Comparison of ENCODE assay signal across 7 mouse cellular contexts in genomic region chr12:24710672-24711071, GRCm38 (mm10). TPM values are rescaled to one million over a fixed set of nuclear protein-coding genes. Genes with fewer than 3 reads are reported as not detected.
A peak's percentile ranks its signal among the peaks of the same experiment; 100 is the strongest.
DNase-seq lines count a peak whose midpoint lies in the region; ATAC-seq and TF ChIP-seq lines count a peak whose summit lies in the region.

No protein-coding gene starts in this region.

- H3K4me1 ChIP-seq in lung, embryonic 14.5 days (ENCODE audit: insufficient read depth) = no peaks in the 10 kb centered on the region
- peaks cover 47% of the 10 kb centered on the region for H3K4me1 ChIP-seq in heart, embryonic 15.5 days (replicated peaks)
- H3K4me1 ChIP-seq in liver, embryonic 15.5 days (replicated peaks) = peaks cover 85% of the 10 kb centered on the region

- H3K27ac ChIP-seq in lung, embryonic 14.5 days (ENCODE audit: low read depth) = no peak overlapping the region; the same call in 1 of the 2 replicates
- no peak overlapping the region for H3K27ac ChIP-seq in heart, embryonic 15.5 days
- peak overlapping the region; percentile 89 for H3K27ac ChIP-seq in liver, embryonic 15.5 days (replicated peaks)

- H3K27me3 ChIP-seq in lung, embryonic 14.5 days (ENCODE audit: insufficient read depth, low read length) = no peaks in the 10 kb centered on the region
- H3K27me3 ChIP-seq in heart, embryonic 15.5 days = no peaks in the 10 kb centered on the region
- no peaks in the 10 kb centered on the region for H3K27me3 ChIP-seq in liver, embryonic 15.5 days

- no peak for ATAC-seq in lung, embryonic 14.5 days (ENCODE audit: insufficient read depth)
- ATAC-seq in heart, embryonic 15.5 days (replicated peaks; ENCODE audit: insufficient number of reproducible peaks, insufficient read depth, low FRiP score, low read depth) = no peak
- ATAC-seq in liver, embryonic 15.5 days (ENCODE audit: insufficient read depth) = no peak

- peak; percentile 65 for DNase-seq in lung, embryonic 14.5 days
- DNase-seq in lung, postnatal 10 days = no peak
- peak; percentile 45 for DNase-seq in c-Kit-positive CD71-positive TER-119-negative erythroid progenitor cells, embryonic 14.5 days (ENCODE audit: low read depth)
- peak; percentile 49 for DNase-seq in thymus, postnatal 14 days
- DNase-seq in layer of hippocampus, postnatal 36 days = no peak

- H3K9ac ChIP-seq in lung, embryonic 14.5 days = no peak overlapping the region
- H3K9ac ChIP-seq in heart, embryonic 15.5 days = no peak overlapping the region
- H3K9ac ChIP-seq in liver, embryonic 15.5 days = peak overlapping the region; percentile 89

- H3K4me2 ChIP-seq in lung, embryonic 14.5 days = peak overlapping the region; percentile 86
- H3K4me2 ChIP-seq in heart, embryonic 15.5 days = peak overlapping the region; percentile 92
- H3K4me2 ChIP-seq in liver, embryonic 15.5 days = peak overlapping the region; percentile 76

- peak; percentile 59 for TF ChIP-seq CTCF in lung, embryonic 14.5 days (IDR thresholded peaks at IDR 0.05; ENCODE audit: low read depth)

- H3K9me3 ChIP-seq in lung, embryonic 14.5 days (ENCODE audit: low read depth, low read length) = no peaks in the 10 kb centered on the region
- no peaks in the 10 kb centered on the region for H3K9me3 ChIP-seq in heart, embryonic 15.5 days (replicated peaks)
- no peaks in the 10 kb centered on the region for H3K9me3 ChIP-seq in liver, embryonic 15.5 days (replicated peaks)

- H3K4me3 ChIP-seq in lung, embryonic 14.5 days (ENCODE audit: low read depth, low read length) = peak overlapping the region; percentile 91
- 0 out of 2 replicates have a peak overlapping the region, but pooled peaks have one; percentile 92 for H3K4me3 ChIP-seq in heart, embryonic 15.5 days
- peak overlapping the region; percentile 89 for H3K4me3 ChIP-seq in liver, embryonic 15.5 days (replicated peaks)

- peaks cover 54% of the 10 kb centered on the region for H3K36me3 ChIP-seq in lung, embryonic 14.5 days (ENCODE audit: insufficient read depth)
- peaks cover 25% of the 10 kb centered on the region for H3K36me3 ChIP-seq in heart, embryonic 15.5 days
- H3K36me3 ChIP-seq in liver, embryonic 15.5 days (replicated peaks) = peaks cover 68% of the 10 kb centered on the region

- WGBS in lung, embryonic 14.5 days = 59% methylated on average over 5 of the region's 5 CpGs
- 67% methylated on average over 5 of the region's 5 CpGs for WGBS in heart, embryonic 15.5 days
- WGBS in liver, embryonic 15.5 days (ENCODE audit: insufficient replicate concordance) = 55% methylated on average over 5 of the region's 5 CpGs

RNA-seq across cellular contexts. Expression of gene Rrm2, which starts 2.6 kb away (rescaled TPM):
- polyA plus RNA-seq in lung, embryonic 14.5 days (2014; fragmentation: Nextera tagmentation; extraction: Ambion mirVana) = 219 and 221 TPM in 2 replicates
- polyA plus RNA-seq in heart, embryonic 15.5 days (2015; fragmentation: Nextera tagmentation; extraction: Ambion mirVana) = 208 and 223 TPM in 2 replicates
- 444 and 469 TPM in 2 replicates for polyA plus RNA-seq in liver, embryonic 15.5 days (2015; fragmentation: Nextera tagmentation; extraction: Ambion mirVana)
- total RNA-seq in layer of hippocampus, postnatal 36 days (2021) = 1 to 10 TPM; 2.5 to 3.1 TPM

RNA-seq across cellular contexts. Expression of gene Cys1, which starts 29.1 kb away (rescaled TPM):
- 1.3 and 2.4 TPM in 2 replicates for polyA plus RNA-seq in lung, embryonic 14.5 days (2014; fragmentation: Nextera tagmentation; extraction: Ambion mirVana)
- polyA plus RNA-seq in heart, embryonic 15.5 days (2015; fragmentation: Nextera tagmentation; extraction: Ambion mirVana) = 1.4 TPM in 2 replicates
- 0.61 and 0.76 TPM in 2 replicates for polyA plus RNA-seq in liver, embryonic 15.5 days (2015; fragmentation: Nextera tagmentation; extraction: Ambion mirVana)
- 10 to 100 TPM; 30.9 to 39.8 TPM for total RNA-seq in layer of hippocampus, postnatal 36 days (2021)

RNA-seq across cellular contexts. Expression of gene Klf11, which starts 59.6 kb away (rescaled TPM):
- polyA plus RNA-seq in lung, embryonic 14.5 days (2014; fragmentation: Nextera tagmentation; extraction: Ambion mirVana) = 12.3 and 13.4 TPM in 2 replicates
- 17.7 and 18.4 TPM in 2 replicates for polyA plus RNA-seq in heart, embryonic 15.5 days (2015; fragmentation: Nextera tagmentation; extraction: Ambion mirVana)
- 9.3 and 10.2 TPM in 2 replicates for polyA plus RNA-seq in liver, embryonic 15.5 days (2015; fragmentation: Nextera tagmentation; extraction: Ambion mirVana)
- 1 to 10 TPM; 3.4 to 3.9 TPM for total RNA-seq in layer of hippocampus, postnatal 36 days (2021)

Comparison
In these comparisons a context has a peak if more than half of its experiments do, and no peak if none do; other contexts are left out.
1. DNase-seq: peak in lung, embryonic 14.5 days (single experiment), c-Kit-positive CD71-positive TER-119-negative erythroid progenitor cells, embryonic 14.5 days (single experiment) and thymus, postnatal 14 days (single experiment); none in lung, postnatal 10 days (single experiment) and layer of hippocampus, postnatal 36 days (0 of 2).
2. Peak in every context shown above with its lines, with median percentiles within 50 percentile points of each other: H3K4me2 ChIP-seq and H3K4me3 ChIP-seq.